Mouse (Mus musculus) layer of hippocampus, postnatal 10 days (tissue): ENCODE measurements around the gene Sgcg. TPM values are rescaled to one million over a fixed set of nuclear protein-coding genes. Genes with fewer than 3 reads are reported as not detected.

Experiments
- DNase-seq, 2 experiments: peaks; one replicate each; pipeline ENCODE4 v3.0.0; 2021; ENCODE audit warnings: low spot score in 2 of 2
- total RNA-seq, 2 experiments: library from RNA; stranded (reverse); gene quantifications; 2 replicates each; pipeline ENCODE4 v1.2.3; 2021

Gene Sgcg
- total RNA-seq, 2 experiments from 2014 or later = 0.33 to 0.41 TPM

GRCm38 (mm10) chr14:61235846-61236474, 22.3 kb downstream of the Sgcg start:
- no peak for DNase-seq

DNA sequence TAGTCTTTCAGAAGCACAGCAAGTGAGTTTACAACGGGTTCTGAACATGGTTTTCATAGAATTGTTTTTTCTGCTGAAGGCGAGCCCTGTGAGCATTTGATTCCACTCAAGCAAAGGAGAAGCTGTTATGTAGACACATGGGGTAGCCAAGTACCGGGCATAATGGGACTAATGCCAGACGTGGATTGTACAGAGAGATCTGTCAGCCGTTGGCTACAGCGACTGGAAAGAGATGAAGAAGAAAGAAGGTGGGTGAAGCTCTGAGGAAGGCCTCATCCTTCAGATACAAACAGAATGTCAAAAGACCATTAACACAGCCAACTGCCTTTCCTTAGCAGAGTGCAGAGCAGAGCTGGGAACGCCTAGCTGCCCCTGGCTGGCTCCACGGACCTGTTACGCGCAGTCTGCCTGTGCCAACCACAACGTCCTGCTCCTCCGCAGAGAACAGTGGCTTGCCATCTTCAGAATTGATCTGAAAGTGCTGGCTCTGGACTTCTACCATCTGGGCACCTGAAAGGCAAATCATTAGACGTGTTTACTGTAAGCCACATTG, 26.2 kb downstream of the Sgcg start:
- peak in 1 of 2 experiments; percentile 16 for DNase-seq

- DNase-seq = no peak
These were observed 28.1 kb downstream of the Sgcg start for GRCm38 (mm10) chr14:61230179-61230578.

DNA sequence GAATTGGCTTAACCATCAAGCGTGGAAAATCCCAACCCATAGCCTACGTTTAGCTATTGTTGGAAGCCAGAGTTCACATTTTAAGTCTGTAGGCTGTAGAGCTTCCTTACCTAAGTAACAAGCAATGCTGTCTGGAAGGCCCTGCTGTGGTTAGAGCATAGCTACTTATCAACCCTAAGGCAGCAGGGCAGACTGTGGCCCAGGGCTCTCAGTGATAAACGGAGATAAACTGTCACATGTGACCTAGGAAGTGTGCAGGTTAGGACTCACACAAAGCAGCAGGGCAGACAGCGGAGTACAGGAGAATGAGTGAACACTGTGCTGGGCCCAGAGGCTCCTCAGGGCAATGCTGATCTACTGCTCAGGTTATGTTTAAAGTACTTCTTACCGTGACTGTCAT, 28.5 kb downstream of the Sgcg start:
- no peak for DNase-seq

GRCm38 (mm10) chr14:61226151-61226550, 32.1 kb downstream of the Sgcg start:
- DNase-seq = no peak

DNA sequence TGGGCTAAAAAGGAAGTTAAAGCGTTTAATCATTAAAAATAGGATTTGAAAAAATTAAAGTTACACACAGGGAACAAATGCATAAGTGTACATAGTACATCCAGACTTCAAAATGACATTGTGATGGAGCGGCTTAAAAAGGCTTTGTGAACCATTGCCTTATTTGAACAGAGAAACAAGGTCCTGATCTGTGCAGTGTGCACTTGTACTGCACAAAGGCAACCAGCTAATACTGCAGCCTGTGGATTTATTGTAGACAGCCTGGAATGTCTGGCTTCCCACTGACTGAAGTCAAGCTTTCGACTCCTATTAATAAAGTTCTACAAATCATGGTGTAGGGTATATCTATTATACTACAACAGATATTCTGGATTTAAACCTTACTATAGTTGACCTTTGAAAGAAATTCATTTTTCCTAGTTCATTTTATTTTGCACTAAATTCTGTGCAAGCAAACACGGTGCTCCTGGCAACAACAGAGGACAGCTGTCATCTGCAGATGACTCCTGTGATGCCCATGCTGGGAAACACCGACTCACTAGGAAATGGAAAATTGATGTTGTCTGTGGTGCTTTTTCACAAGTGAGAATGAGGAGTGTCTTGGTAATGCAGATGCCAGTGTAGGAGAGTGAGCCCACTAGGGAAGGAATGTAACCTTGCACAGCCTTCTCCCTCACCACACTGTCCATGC, 33.8 kb downstream of the Sgcg start:
- no peak for DNase-seq

- DNase-seq = no peak
These were observed 34.5 kb downstream of the Sgcg start for GRCm38 (mm10) chr14:61223740-61224139.

DNA sequence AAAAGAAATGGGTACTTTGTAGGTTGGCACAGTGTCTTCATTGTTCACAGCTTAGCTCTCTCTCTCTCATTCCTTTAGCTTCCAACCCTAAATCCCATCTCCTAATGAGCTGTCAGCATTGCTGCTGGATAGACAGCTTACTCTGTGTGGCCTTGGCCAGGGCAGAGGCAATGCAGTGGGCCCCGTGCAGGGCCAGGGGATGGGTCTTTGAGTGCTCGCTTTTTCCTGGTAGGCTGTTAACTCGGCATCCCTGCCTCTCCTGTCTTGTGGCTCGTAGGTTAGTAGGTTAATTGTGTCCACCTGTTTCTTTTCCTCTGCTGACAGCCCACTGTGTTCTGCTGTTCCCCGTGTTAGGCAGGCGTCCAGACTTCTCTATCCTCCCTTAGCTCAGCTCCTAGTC, 35.8 kb downstream of the Sgcg start:
- no peak for DNase-seq

DNA sequence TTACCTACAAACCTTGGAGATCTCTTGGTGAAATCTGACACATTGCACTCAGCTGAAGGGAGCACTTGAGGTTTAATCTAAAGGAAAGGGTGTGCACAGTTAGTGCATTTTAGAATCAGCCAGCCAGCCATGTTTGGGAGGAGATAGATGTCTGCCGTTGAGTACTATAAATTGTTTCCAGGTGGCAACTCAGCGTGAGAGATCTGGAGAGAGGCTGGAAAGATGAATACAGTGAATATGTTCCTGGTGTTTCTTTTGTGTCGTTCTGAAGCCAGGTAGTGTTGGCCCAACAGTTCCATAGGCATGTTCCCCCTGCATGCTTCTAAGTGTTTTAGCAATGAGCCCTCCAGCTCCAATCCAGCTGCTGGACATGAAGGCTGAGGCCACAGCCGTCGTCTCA, 37.1 kb downstream of the Sgcg start:
- no peak for DNase-seq

DNA sequence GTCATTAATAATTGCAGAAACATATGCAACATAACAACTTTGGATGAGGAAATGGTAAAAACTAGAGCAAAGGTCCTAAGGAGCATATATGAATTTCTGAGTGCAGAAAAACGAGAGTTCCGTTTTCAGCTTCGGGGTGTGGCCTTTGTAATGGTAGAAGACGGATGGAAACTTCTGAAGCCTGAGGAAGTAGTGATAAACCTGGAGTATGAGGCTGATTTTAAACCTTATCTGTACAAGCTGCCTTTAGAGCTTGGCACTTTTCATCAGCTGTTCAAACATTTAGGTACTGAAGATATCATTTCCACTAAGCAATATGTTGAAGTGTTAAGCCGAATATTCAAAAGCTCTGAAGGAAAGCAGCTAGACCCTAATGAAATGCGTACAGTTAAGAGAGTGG, 46.5 kb downstream of the Sgcg start:
- no peak for DNase-seq

- DNase-seq = no peak
These were observed 48.2 kb downstream of the Sgcg start for GRCm38 (mm10) chr14:61210111-61210510.

GRCm38 (mm10) chr14:61194416-61194815, 63.9 kb downstream of the Sgcg start:
- DNase-seq = no peak

GRCm38 (mm10) chr14:61192326-61192725, 66.0 kb downstream of the Sgcg start:
- no peak for DNase-seq

GRCm38 (mm10) chr14:61191904-61192303, 66.4 kb downstream of the Sgcg start:
- DNase-seq = no peak

GRCm38 (mm10) chr14:61173229-61173628, 85.1 kb downstream of the Sgcg start:
- DNase-seq = no peak

GRCm38 (mm10) chr14:61172548-61173158, 85.6 kb downstream of the Sgcg start:
- peak; percentile 96 to 97 for DNase-seq

DNA sequence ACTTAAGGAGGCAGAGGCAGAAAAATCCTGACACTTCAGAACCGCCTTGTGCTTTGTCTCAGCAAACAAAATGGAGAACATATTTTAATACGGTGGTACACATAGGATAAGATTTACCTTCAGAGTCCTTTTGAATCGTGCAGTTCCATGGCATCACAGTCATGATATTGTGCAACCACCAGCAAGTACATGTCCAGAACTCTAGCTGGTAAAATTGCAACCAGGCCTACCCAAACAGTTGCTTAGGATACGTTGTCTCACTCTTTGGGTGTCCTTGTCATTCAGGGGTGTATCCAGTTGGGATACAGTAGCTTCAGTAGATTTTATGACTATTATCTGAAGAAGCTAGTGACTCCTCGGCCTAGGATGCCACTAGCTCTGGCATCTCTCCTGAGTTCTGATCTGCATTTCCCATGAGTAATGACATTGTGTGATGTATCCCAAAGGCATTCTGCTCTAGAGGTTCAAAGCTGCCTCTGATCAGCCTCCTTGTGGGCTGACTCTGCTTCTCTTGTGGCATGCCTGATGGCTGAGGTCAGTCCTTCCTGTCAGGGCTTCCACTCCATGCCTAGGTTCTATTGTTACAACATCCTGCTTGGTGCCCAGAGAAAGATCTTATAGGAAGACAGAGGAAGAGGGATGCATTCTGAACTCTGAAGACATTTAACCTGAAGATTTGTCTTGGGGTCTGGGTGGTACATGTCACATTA, 86.9 kb downstream of the Sgcg start:
- DNase-seq = no peak
